Mouse (Mus musculus): ENCODE data around the gene Arl1. TPM values are rescaled to one million over a fixed set of nuclear protein-coding genes. Genes with fewer than 3 reads are reported as not detected.
"Not testable (repeated sequence)": the region's sequence is repeated elsewhere in the genome, so short reads cannot be mapped to it uniquely, and the experiment has no call there.

Arl1 gene
- polyA plus RNA-seq (2012; rRNA removed), result 140 and 152 TPM in 2 replicates

DNA sequence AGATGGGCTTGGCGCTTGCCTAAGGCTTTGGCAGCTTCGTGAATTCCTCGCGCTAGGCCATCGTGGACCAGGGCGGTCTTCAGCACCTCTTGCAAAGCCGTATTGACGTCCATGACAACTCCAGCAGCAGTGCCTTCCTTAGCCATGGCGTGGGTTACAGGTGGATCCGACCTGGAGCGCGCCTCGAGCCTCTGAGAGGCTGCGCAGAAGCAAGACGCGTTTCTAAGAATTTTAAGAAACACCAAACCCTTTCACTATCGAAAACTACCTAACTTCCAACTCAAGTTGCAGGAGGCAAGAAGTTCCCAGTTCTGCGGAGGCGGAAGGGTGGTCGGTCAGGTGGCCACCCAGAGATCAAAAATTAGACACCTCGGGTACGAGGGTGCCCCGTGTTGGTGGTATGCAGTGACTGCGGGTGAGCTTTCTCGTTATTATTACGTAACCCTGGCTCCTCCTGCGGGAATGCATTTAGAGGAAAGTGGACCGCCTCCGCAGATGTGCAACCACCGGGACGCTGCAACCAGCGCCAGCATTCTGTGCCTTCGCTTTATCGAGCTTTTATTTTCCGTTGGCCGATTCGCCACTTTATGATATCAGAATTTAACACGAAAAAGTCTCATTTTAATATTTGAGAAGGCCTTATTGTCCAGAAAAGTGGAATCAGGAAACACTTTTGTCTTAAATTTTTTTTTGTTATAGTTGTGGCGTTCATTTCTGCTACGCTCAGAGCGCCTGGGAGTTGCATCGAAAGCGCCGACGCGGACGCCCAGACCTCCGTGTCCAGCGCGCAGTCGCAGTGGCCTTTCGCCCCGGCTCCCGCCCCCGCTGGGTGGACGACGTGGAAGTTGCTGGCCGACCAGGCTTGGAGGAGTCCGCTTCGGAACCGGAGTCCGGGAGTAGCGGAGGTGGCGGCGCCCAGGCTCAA, at the start of gene Arl1:
TSS of gene Arl1 (plus strand) at position 288 of the 925 bp plus-strand sequence.
- DNase-seq (ENCODE audit: low spot score), result peak; percentile 94

DNA sequence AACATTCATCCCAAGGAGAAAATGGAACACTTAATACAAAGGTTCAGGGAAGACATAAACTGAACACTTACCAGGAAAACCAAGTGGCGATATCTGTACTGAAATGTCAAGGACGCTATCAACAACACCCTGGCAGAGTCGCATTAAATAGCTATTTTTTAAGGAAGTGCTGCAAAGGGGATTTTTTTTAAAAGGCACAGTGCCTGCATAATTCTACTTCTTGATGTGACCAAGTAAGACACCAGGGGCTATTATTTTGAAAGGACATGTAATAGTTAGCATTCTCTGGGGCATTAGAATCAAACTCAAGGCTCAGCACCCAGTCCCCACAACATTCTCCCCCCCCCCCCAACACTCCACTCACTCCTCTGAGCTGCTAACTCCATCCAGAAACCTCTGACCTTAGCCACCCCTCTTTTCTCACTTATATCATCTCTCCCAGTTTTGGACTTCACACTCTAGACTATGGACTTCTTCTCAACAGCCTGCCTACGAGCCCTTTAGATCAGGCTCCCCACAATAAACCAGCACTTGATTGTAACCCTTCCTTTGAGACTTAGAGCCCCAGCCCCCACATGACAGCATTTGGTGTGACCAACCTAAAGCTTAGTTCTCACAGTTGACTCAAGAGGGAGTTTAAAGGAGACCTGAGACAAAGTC, 47.6 kb upstream of the Arl1 start:
- no peak for DNase-seq (ENCODE audit: low spot score)

DNA sequence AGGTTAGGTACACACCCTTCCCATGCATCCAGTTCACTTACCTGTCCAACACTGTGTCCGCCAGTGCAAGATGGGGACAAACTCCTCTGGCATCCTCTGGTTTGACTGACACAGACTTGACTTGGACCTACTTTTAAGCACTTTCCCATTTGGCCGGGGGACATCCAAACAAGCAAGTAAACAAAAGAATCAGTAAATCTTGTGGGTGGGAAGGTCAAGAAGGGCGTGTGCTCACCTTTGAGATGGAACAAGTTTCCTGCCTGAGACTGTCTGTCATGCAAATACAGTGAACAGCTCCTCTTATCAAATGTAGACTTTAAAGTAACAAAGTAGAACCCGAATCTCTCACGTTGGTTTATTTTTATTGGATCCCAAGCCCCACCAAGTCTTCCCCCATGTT, 45.7 kb upstream of the Arl1 start, which contains the start of gene Spic:
TSS of gene Spic (minus strand) at position 91 of the 400 bp plus-strand sequence.
- no peak for DNase-seq (ENCODE audit: low spot score)

DNA sequence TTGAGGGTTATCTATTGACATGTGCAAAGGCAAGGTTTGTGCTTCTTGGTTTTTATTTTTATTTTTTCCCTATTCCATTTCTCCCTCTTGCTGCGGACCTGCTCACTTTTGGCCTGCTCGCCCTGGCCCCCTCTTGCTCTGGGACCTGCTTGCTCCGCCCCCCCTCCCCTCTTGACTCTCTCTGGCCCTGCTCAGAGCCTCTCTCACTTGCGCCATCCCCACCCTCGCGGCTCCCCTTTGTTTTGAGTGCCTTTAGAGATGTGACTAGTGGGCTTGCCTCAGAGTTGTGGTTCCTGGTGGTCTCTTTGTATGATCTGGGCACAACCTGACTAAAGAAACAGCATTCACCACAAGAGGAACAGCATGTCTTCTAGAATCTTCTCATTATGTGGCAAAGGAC, 29.7 kb upstream of the Arl1 start:
- no peak for DNase-seq (ENCODE audit: low spot score)

DNA sequence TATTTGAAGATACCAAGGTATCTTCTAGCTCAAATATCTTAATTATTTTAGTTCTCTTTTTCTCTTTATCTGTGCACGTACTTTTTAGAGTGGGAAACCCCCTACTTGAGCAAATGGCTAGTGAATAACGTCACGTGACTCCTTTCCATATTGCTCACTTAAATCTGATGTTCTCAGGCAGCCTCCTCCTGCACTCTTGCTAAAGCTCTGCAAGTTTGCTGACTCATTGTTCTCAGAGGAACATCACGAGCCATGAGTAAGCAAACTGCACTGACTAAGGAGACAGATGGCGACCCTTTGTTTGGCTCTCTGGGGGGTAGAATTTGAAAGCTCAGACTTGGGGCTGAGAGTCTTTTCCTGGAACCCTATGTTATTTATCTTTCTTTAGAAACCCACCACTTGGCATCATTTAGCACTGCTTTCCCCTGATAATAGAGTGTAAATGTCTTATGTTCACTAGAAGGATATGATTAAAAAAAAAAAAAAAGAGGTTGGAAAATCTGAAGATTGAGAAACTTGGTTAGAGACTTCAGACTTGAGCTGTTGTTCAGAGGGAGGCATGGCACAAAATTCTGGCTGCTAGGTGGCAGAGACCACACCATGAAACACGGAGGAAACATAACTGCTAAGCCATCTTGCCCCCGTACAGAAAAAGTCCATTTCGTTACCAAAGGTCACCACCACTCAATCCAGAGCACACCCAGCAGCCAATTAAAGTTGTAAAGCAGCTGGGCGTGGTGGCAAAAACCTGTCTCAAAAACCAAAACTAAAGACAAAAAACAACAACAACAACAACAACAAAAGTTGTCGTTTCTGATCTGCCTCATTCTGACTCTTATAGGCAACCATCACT, 21.8 kb upstream of the Arl1 start:
- no peak for DNase-seq (ENCODE audit: low spot score)

DNA sequence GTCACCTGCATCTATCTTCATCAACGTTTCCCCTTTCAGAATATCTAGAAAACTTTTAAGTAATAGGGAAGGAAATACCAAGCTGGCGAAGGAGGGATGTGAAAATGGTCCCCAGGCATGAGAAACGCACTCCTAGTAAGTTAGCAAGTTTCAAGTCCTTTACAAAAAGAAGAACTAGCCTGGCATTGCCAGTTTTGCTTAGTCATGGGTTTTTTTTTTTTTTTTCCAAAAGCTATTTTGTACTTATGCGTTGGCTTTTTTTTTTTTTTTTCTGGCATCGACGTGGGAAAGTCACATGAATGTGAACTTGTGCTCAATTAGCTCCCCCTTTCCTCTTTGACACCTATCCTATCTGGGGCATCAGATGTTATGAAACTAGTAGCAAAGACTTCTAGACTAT, 18.3 kb upstream of the Arl1 start:
- DNase-seq (ENCODE audit: low spot score), result no peak

DNA sequence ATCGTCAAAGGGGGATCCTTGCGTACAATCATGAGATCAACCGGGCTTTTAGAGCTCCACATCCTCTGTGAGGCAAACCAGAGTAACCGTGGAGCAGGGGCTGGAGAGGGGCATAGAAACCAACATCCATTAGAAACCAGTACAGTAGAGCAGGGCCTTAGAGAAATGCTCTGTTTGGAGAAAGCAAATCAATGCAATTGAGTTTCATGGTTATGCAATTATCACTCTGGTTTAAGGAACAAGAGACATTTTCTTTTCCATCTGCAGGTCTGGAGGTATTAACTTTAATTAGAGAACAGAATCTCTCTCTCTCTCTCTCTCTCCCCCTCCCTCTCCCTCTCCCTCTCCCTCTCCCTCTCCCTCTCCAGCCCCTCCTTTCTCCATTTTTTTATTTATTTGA, 15.9 kb upstream of the Arl1 start:
- DNase-seq (ENCODE audit: low spot score), result no peak

DNA sequence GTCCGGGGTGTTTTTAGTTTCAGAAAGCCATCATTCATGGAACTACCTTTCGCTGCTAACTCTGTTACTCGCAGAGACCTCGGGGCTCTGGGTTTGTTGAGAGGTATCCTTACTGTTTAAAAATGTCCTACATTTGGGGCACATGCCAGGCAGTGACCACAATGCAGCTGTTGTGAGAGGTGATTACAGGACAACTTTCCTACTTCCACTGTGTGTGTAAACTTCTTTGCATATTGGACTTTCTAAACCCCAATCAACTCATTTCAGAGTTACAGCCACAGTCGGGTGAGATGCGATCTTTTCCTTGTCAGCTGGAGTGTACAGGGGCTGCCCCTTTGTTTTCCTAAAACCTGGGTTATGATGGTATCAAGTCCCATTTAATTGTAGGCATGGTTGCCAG, 15.0 kb upstream of the Arl1 start:
- DNase-seq (ENCODE audit: low spot score), result no peak

DNA sequence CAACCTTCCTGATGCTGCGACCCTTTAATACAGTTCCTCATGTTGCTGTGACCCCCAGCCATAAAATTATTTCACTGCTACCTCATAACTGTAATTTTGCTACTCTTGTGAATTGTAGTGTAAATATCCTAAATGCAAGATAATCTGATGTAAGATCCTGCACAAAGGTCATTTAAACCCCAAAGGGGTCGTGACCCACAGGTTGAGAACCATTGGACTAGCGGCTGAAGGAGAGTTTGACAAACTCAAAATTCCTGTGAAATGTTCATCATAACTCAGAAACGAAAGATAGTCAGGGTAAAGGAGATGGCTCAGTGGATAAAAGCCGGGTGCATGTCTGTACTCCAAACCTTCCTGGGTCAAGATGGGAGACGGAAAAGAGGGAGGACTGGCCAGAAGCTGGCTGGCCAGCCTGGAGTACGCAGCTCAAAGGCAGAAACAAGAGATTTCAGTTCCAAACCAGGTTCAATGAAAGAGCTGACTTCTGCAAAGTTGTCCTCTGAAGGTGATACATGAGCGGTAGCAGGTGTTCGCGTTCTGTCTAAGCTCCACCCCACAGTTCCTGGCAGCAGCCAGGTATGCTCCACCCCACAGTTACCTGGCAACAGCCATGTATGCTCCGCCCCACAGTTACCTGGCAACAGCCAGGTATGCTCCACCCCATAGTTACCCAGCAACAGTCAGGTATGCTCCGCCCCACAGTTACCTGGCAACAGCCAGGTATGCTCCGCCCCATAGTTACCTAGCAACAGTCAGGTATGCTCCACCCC, 13.5 kb upstream of the Arl1 start:
- no peak for DNase-seq (ENCODE audit: low spot score)

DNA sequence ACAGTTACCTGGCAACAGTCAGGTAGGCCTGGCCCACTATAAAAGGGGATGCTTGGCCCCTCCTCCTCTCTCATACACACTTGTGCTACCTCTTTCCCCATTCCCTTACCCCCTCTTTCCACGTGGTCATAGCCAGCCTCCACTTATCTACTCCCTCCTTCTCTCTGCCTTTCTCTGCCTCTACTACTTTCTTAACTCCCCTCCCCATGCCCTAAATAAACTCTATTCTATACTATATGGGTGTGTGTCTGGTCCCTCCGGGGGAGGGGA, 13.0 kb upstream of the Arl1 start:
- no peak for DNase-seq (ENCODE audit: low spot score)

DNA sequence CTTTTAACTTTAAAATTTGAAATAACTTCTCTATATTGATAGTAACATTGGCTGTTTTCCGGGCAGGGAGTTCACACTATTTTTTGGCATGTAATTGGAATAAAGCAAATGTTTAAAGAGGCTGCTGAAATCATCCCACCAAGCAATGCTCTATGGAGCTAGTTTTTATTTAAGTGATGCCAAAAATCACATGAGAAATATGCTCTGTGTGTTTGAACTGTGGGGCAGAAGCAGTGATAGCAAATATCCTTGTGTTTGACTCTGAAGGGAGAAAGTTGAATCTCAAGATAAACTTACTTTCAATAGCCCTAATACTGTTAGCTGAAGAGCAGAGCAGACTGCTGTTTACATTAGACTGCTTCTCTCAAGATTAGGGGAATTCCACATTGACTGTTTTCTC, 11.0 kb upstream of the Arl1 start:
- DNase-seq (ENCODE audit: low spot score), result no peak

DNA sequence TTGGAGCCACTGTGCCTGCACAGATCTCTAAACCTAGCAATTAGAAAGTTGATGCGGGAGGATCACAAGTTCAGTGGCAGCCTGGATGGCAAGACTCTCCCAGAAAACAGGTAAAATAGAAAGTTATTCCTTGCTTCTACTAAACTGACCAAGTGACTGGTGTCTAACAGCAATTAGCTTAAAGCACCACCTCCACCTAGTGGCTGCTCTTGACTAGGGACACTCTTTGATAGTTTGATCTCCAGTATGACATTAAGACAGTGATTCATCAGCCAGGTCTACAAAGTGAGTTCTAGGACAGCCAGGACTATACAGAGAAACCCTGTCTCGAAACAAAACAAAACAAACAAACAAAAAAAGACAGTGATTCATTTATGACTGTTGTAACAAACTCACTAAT, 5.3 kb upstream of the Arl1 start:
- no peak for DNase-seq (ENCODE audit: low spot score)

DNA sequence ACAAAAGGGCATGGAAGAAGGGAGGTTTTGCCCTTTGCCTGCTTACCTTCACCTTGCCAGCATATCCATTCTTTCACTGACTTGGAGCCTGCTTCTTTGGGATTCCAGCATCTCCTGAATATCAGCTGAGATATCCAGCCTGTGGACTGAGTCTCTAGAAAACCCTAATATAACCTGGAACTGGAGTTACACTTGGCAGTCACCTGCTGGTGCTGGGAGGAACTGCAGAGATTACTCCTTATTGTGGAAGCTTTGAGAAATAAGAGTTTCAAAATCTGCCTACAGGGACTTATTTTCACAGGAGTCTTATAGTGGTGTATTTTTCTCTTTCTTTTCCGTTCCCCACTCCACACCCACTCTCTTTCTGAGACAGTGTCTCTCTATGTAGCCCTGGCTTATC, 3.5 kb upstream of the Arl1 start:
- no peak for DNase-seq (ENCODE audit: low spot score)

DNA sequence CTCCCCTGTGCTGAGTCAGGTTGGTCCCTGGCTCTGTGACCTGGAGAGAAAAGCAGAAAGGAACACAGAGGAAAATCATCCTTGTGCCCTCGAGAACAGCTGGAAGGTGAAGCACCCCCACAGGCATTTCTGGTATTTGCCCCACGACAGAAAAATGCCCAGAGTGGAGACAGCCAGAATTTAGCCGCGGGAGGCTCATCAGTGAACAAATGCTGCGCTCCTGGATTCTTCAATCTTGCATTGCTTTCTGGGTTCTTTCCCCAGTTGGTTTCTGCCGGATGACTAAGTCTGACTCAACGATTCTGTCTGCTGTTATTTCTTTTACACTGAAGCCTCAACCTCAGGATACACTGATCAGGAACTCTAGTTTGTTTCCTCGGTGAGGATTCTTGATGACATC, 2.5 kb upstream of the Arl1 start:
- DNase-seq (ENCODE audit: low spot score), result no peak

DNA sequence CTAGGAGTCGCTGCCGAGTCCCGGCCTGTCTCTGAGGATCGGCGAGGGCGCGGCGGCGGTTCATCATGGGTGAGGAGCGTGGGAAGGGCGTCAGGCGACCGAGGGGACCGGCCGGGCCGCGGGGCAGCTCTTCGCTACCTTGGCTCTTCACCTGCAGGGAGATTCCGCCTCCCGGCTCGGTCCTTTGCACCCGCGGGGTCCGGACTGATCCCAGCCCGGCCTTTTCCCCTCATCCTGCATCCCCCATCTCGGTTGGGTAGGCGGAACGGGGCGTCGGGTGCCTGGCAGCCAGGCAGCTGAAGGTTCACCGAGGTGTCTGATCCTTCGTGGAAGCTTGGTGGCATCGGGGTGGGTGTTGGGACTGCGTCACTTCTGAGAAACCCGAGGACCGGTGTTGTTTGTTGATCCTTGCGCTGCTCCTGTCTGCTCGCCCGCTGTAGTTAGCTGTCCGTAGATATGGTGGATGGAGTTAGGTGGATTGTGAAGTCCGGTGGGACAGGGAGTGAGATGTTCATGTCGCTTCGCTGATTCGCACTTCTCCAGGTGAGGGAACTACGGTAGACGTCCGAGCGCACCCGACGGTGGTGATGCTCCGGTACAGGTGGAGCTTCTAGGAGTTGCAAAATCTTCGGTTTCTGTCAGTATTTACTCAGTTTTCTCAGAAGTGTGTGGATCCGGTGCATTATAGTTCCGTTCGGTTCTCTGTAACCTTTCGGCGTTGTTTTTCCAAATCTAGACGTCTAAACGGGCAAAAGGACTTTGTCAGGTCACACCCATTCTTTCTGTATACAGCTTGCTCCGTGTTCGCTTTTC, 1.0 kb downstream of the Arl1 start:
- DNase-seq (ENCODE audit: low spot score), result no peak

DNA sequence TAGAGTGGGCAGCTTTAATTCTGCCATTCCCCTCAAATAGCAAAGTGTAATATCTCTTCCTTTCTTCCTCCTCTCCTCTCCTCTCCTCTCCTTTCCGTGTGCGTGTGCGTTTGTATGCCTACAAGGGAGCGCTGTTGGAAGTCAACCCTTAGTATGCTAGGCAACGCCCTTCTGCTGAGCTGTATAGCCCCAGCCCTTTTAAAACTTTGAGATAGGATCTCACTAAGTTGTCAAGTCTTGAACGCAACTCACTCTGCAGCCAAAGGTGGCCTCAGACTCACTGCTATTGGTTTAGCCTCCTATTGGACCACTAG, 1.6 kb downstream of the Arl1 start:
- no peak for DNase-seq (ENCODE audit: low spot score)

DNA sequence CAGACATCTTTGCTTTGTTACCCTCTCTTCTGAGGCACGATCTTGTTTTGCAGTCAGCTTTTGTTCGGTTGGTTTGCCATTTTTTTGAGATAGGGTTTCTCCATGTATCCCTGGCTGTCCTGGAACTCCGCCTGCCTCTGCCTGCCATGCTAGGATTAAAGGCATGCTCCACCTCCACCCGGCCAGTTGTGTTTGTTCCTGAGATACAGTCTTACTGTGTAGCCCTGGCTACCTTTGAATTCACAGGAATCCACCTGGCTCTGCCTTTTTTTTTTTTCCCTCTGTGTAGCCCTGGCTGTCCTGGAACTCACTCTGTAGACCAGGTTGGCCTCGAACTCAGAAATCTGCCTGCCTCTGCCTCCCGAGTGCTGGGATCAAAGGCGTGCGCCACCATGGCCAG, 8.4 kb downstream of the Arl1 start:
- DNase-seq (ENCODE audit: low spot score), result not testable (repeated sequence)

DNA sequence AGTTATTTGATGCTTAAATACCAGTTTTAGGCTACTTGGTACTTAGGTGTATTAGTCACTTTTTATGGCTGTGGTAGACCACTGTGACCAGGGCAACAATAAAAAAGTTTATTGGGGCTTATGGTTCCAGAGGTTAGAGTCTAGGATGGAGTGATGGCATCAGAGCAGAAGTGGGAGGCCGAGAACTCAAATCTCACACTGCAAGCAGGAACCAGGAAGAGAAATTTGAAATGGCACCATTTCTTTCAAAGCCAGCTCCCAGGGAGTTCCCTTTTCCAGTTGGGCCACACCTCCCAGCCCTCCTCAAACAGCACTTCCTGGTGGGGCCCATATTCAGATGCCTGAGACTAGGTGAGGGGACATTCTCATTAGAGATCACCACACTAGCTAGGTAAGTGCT, 9.2 kb downstream of the Arl1 start:
- no peak for DNase-seq (ENCODE audit: low spot score)

DNA sequence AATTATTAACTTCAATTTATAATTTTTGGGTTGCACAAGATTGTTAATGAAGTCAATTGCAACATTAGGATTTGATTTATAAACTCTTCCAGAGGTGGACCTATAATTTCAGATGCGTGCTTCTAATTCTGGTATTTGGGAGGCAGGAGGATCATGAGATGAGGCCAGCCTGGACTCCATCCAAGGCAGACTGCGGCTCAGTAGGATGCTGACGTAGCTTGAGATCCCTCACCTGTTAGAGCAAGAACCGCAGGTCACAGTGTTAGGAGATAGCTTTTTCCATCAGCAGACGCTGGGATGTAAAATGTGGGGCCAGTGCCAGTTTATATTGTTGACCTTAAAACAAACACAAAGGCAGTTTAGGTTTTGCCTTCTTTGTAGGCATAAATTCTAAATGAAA, 10.1 kb downstream of the Arl1 start:
- DNase-seq (ENCODE audit: low spot score), result no peak

DNA sequence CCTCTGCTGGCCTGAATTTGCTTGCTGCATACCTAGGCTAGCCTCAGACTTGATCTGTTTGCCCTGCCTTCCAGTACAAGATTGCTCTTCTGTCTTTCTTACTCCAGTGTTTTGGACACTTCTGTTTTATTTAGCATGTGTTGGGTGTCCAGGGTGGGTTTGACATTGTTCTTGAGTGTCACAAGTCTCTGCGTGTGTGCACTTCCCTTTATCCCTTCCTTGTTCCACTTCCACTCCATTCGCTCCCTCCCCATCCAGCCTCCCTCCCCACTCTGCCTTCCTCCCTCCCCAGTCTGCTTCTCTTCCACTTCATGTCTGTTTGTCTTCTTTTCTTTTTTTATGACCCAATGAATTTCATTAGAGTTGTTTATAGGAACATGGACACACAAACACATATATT, 10.8 kb downstream of the Arl1 start:
- DNase-seq (ENCODE audit: low spot score), result no peak

Measured in urinary bladder, adult 2 months (tissue).